Mouse (Mus musculus) liver, embryonic 14.5 days (tissue): ENCODE results near the gene Fbxo41. TPM values are rescaled to one million over a fixed set of nuclear protein-coding genes. Genes with fewer than 3 reads are reported as not detected.

Experiments used
- ATAC-seq: fragments of 200-750 bp; cut with Nextera tagmentation; 2 replicates; pipeline ENCODE4 v1.8.0; 2017; ENCODE audit warnings: moderate number of reproducible peaks, mild to moderate bottlenecking, moderate library complexity; ENCODE audit not compliant: insufficient read depth
- DNase-seq, 3 experiments: peaks; one replicate each; pipeline ENCODE4 v3.0.0-alpha.2; 2012 to 2013; ENCODE audit warnings: low read depth in 3 of 3, low spot score in 3 of 3
- H3K27ac ChIP-seq: fragments of 300-500 bp; sonication (generic); 2 replicates; pipeline ENCODE4 v1.5.1; 2014; ENCODE audit warnings: moderate library complexity, mild to moderate bottlenecking, control low read depth, inconsistent platforms
- H3K27me3 ChIP-seq: fragments of 300-500 bp; sonication (generic); 2 replicates; pipeline ENCODE4 v1.6.1; 2014; ENCODE audit warnings: mild to moderate bottlenecking, low read length, moderate library complexity; ENCODE audit not compliant: control insufficient read depth, insufficient read depth
- H3K36me3 ChIP-seq: fragments of 300-500 bp; sonication (generic); replicated peaks from 2 replicates; pipeline ENCODE4 v1.6.1; 2014; ENCODE audit warnings: low read depth; ENCODE audit not compliant: control insufficient read depth, insufficient read depth
- H3K4me1 ChIP-seq, 2 experiments: fragments of 200-500 bp in 1 of 2; fragments of 300-500 bp in 1 of 2; sonication (generic) in 1 of 2; replicated peaks; 2 replicates each; pipeline ENCODE4 v1.6.1; 2012 to 2014; ENCODE audit warnings: antibody characterized with exemption in 1 of 2, inconsistent platforms in 1 of 2, low read length in 1 of 2; ENCODE audit not compliant: control insufficient read depth in 2 of 2, insufficient read depth in 2 of 2
- H3K4me2 ChIP-seq: fragments of 300-500 bp; sonication (generic); 2 replicates; pipeline ENCODE4 v1.6.1; 2014; ENCODE audit warnings: low read depth, mild to moderate bottlenecking, control low read depth, moderate library complexity
- H3K4me3 ChIP-seq, 2 experiments: fragments of 200-500 bp in 1 of 2; fragments of 300-500 bp in 1 of 2; sonication (generic) in 1 of 2; 2 replicates each; pipeline ENCODE4 v1.5.1; 2012 to 2014; ENCODE audit warnings: low read depth in 2 of 2, low read length in 2 of 2, mild to moderate bottlenecking in 2 of 2, control low read depth in 1 of 2, inconsistent platforms in 1 of 2, moderate library complexity in 1 of 2; ENCODE audit not compliant: insufficient read depth in 1 of 2
- H3K9ac ChIP-seq: fragments of 300-500 bp; sonication (generic); replicated peaks from 2 replicates; pipeline ENCODE4 v1.6.1; 2014; ENCODE audit warnings: mild to moderate bottlenecking, control low read depth, moderate library complexity
- H3K9me3 ChIP-seq: fragments of 300-500 bp; sonication (generic); 2 replicates; pipeline ENCODE4 v1.6.1; 2016; ENCODE audit warnings: low read length, mixed read lengths; ENCODE audit not compliant: control insufficient read depth
- CTCF ChIP-seq: IDR thresholded peaks from 2 replicates; pipeline ENCODE4 v1.5.1; 2016; ENCODE audit warnings: antibody characterized with exemption, low read depth, control low read depth
- EP300 ChIP-seq: IDR thresholded peaks from 2 replicates; pipeline ENCODE4 v1.6.1; 2016; ENCODE audit warnings: antibody characterized with exemption, low read depth
- WGBS: fragments of 180-500 bp; shearing (Covaris S2); extraction: QIAGEN DNeasy Blood & Tissue Kit; methylation state at CpG from one replicate; pipeline ENCODE4 v1.1.7; 2014; ENCODE audit not compliant: insufficient replicate concordance; 5-methylcytosine and 5-hydroxymethylcytosine counted together
- polyA plus RNA-seq, 2 experiments: library from polyadenylated mRNA; depleted of rRNA in 1 of 2; stranded (reverse) in 1 of 2; unstranded in 1 of 2; fragments of >200 nt; fragmentation: Nextera tagmentation in 1 of 2; extraction: Ambion mirVana in 1 of 2; gene quantifications; 2 replicates each; pipeline versions ENCODE4 v1.2.1 to v1.2.3; 2012 to 2014

Gene Fbxo41
- polyA plus RNA-seq (2012; rRNA removed) (0.02 TPM in 1 of 2 replicates, not detected in the other), polyA plus RNA-seq (2014; fragmentation: Nextera tagmentation; extraction: Ambion mirVana) (not detected in 2 replicates)

GRCm38 (mm10) chr6:85502911-85503250 lies at the start of gene Fbxo41:
Fbxo41 (minus strand) TSS chr6:85502994.
- H3K4me3 ChIP-seq: peak within 1 kb of the TSS in 1 of 2 experiments; percentile 51; a peak in 2 of 4 replicates
- H3K9me3 ChIP-seq: no peaks in the 10 kb centered on the region
- no peak for ATAC-seq
- H3K36me3 ChIP-seq: no peaks in the 10 kb centered on the region
- TF ChIP-seq EP300: no peak
- no peak for TF ChIP-seq CTCF
- H3K27me3 ChIP-seq: peaks cover 17% of the 10 kb centered on the region
- peak within 1 kb of the TSS; percentile 63 for H3K4me2 ChIP-seq
- DNase-seq: no peak
- H3K9ac ChIP-seq: no peak within 1 kb of the TSS
- H3K27ac ChIP-seq: no peak within 1 kb of the TSS
- H3K4me1 ChIP-seq: no peaks in the 10 kb centered on the region
- 2% methylated on average over 20 of the region's 22 CpGs for WGBS

GRCm38 (mm10) chr6:85547642-85548041 lies 44.8 kb upstream of the Fbxo41 start:
- ATAC-seq (no peak), DNase-seq (no peak)
- WGBS: 60% methylated on average over 5 of the region's 5 CpGs
- H3K9ac ChIP-seq: no peak overlapping the region
- no peaks in the 10 kb centered on the region for H3K27me3 ChIP-seq
- no peak overlapping the region for H3K4me2 ChIP-seq
- TF ChIP-seq CTCF (no peak), EP300 (no peak)
- no peaks in the 10 kb centered on the region for H3K9me3 ChIP-seq
- H3K27ac ChIP-seq: no peak overlapping the region
- no peak overlapping the region for H3K4me3 ChIP-seq
- no peaks in the 10 kb centered on the region for H3K36me3 ChIP-seq
- H3K4me1 ChIP-seq: no peaks in the 10 kb centered on the region

GRCm38 (mm10) chr6:85544251-85544881 lies 41.6 kb upstream of the Fbxo41 start:
- ATAC-seq: no peak
- WGBS: 67% methylated on average over 13 of the region's 13 CpGs
- no peaks in the 10 kb centered on the region for H3K36me3 ChIP-seq

GRCm38 (mm10) chr6:85543351-85544175 lies 40.8 kb upstream of the Fbxo41 start:
- ATAC-seq: no peak
- Histone ChIP-seq H3K4me1 (no peaks in the 10 kb centered on the region), H3K4me3 (no peak overlapping the region), H3K27me3 (no peaks in the 10 kb centered on the region), H3K4me2 (no peak overlapping the region), H3K27ac (no peak overlapping the region), H3K9me3 (no peaks in the 10 kb centered on the region), H3K36me3 (no peaks in the 10 kb centered on the region), H3K9ac (no peak overlapping the region)
- 50% methylated on average over 10 of the region's 10 CpGs for WGBS
- no peak for DNase-seq
- TF ChIP-seq CTCF (no peak), EP300 (no peak)

More at GRCm38 (mm10) chr6:85544251-85544881, 41.6 kb upstream of the Fbxo41 start:
- Histone ChIP-seq H3K4me1 (no peaks in the 10 kb centered on the region), H3K27me3 (no peaks in the 10 kb centered on the region), H3K4me2 (no peak overlapping the region), H3K4me3 (no peak overlapping the region), H3K27ac (no peak overlapping the region), H3K9me3 (no peaks in the 10 kb centered on the region), H3K9ac (no peak overlapping the region)
- no peak for DNase-seq
- TF ChIP-seq EP300 (no peak), CTCF (no peak)

GRCm38 (mm10) chr6:85522825-85523224 lies 20.0 kb upstream of the Fbxo41 start:
- H3K4me2 ChIP-seq: no peak overlapping the region
- H3K4me1 ChIP-seq: no peaks in the 10 kb centered on the region
- no peaks in the 10 kb centered on the region for H3K9me3 ChIP-seq
- H3K27ac ChIP-seq: no peak overlapping the region
- H3K4me3 ChIP-seq: no peak overlapping the region
- TF ChIP-seq EP300: no peak
- TF ChIP-seq CTCF: no peak
- no peak for ATAC-seq
- no peak overlapping the region for H3K9ac ChIP-seq
- no peaks in the 10 kb centered on the region for H3K27me3 ChIP-seq
- no peak for DNase-seq
- WGBS: 29% methylated on average over 2 of the region's 2 CpGs
- no peaks in the 10 kb centered on the region for H3K36me3 ChIP-seq
